Mouse (Mus musculus): ENCODE data around the gene Gm7257.

The Gm7257 gene

DNA sequence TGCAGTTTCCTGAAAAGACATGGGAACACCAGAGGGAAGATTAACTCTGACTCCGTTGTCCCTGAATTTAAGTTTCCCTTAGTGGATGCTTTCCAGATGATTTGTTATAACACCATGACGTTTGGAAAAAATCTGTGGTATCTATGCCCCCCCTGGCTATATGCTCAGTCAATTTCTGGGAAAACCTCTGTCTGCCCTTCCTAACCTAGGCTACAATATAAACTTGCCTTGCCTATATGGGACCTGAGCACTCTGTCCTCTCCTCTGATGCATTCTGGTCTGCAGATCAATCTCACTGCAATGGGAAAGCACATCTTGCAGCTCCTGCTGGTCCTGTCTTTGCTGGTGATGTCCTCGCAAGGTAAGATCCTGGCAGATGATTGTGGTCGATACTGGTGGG is at the start of gene Gm7257:
Gene Gm7257, plus strand, starts transcription at position 301 of the 400 bp plus-strand sequence.
- DNase-seq (ENCODE audit: low spot score in 2 of 2), result no peak

GRCm38 (mm10) chr9:36402991-36403390 is 28.7 kb upstream of the Gm7257 start:
- DNase-seq (ENCODE audit: low spot score in 2 of 2), result no peak

DNA sequence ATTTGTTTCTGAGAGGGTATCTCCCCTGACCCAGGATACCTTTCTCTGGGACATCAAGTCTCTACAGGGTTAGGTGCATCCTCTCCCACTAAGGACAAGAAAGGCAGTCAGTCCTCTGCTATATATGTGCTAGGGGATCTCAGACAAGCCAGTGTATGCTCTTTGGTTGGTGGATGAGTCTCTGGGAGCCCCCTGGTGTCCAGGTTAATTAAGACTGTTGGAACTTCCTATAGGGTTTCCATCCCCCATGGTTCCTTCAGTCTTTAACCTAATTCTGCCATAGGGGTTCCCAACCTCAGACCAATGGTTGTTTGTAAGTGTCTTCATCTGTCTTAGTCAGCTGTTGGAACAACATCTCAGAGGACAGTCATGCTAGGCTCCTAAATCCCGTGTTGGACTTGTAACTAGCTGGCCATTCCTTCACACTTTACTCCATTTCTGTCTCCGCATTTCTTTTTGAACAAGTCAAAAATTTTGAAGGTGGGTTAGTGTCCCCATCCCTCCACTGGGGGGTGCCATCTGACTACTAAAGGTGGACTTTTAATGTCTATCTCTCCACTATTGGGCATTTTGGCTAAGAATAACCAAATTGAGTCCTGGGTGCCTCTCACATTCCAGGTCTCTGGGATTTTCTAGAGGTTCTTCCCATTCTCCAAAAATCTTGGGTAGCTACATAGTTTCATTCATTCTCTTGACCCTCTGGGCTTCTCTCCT is 3.5 kb downstream of the Gm7257 start:
- no peak for DNase-seq (ENCODE audit: low spot score in 2 of 2)

DNA sequence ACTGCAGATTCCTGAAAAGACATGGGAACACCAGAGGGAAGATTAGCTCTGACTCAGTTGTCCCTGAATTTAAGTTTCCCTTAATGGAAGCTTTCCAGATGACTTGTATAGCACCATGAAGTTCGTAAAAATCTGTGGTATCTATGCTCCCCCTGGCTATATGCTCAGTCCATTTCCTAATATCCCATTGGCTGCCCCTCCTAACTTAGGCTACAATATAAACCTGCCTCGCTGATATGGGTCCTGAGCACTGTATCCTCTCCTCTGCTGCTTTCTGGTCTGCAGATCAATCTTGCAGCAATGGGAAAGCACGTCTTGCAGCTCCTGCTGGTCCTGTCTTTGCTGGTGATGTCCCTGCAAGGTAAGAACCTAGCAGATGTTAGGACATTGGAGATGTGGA is 43.7 kb downstream of the Gm7257 start, which contains the start of gene Gm9513:
Gene Gm9513, plus strand, starts transcription at position 301 of the 400 bp plus-strand sequence.
- DNase-seq (ENCODE audit: low spot score in 2 of 2), result no peak

Data from frontal cortex, postnatal 10 days (tissue).